Mouse (Mus musculus): ENCODE measurements at regions not wholly inside any gene's neighbourhood (a gene's known extent, or its start where the extent isn't known, plus 50 kb on each side); places are given as distances from the start of the nearest gene placed in this dataset.
"Not testable (repeated sequence)": the region's sequence is repeated elsewhere in the genome, so short reads cannot be mapped to it uniquely, and the experiment has no call there.

GRCm38 (mm10) chr12:20684471-20684870 is 305.8 kb upstream of the Asap2 start:
- H3K27ac ChIP-seq; H3K4me2 ChIP-seq (replicated peaks); H3K36me3 ChIP-seq; ATAC-seq (ENCODE audit: low FRiP score); H3K27me3 ChIP-seq; H3K4me1 ChIP-seq; H3K4me3 ChIP-seq; H3K9ac ChIP-seq: not testable (repeated sequence)
- WGBS: 97% methylated on average over 3 of the region's 3 CpGs
- peaks cover 68% of the 10 kb centered on the region for H3K9me3 ChIP-seq (replicated peaks)

- not testable (repeated sequence) for H3K36me3 ChIP-seq; ATAC-seq (ENCODE audit: low FRiP score); H3K4me1 ChIP-seq; H3K9ac ChIP-seq; H3K4me2 ChIP-seq (replicated peaks); H3K27me3 ChIP-seq; H3K27ac ChIP-seq; H3K4me3 ChIP-seq
- WGBS: 71% methylated on average over 3 of the region's 3 CpGs
- H3K9me3 ChIP-seq (replicated peaks): peaks cover 18% of the 10 kb centered on the region; the same call in 1 of the 2 replicates
These were observed 293.0 kb upstream of the Asap2 start for GRCm38 (mm10) chr12:20697276-20697675.

Measured in hindbrain, embryonic 12.5 days (tissue).